8 mouse cellular contexts compared by ENCODE assay signal in genomic region chr2:180227262-180228059, GRCm38 (mm10). TPM values are rescaled to one million over a fixed set of nuclear protein-coding genes. Genes with fewer than 3 reads are reported as not detected.
DNase-seq lines count a peak whose midpoint lies in the region; ATAC-seq and TF ChIP-seq lines count a peak whose summit lies in the region.

No protein-coding gene starts in this region.

- peaks cover 10% of the 10 kb centered on the region for H3K4me1 ChIP-seq in heart, adult 2 months (ENCODE audit: control insufficient read depth, insufficient read depth, low read length)
- peaks cover 23% of the 10 kb centered on the region for H3K4me1 ChIP-seq in kidney, adult 2 months (ENCODE audit: control insufficient read depth, insufficient read depth, low read length)
- peaks cover 44% of the 10 kb centered on the region; the same call in 1 of the 2 replicates for H3K4me1 ChIP-seq in lung, postnatal 0 days (ENCODE audit: insufficient read depth, low read depth, low read length)

- WGBS in heart, adult 2 months: 3% methylated on average over 21 of the region's 21 CpGs
- 4% methylated on average over 21 of the region's 21 CpGs for WGBS in kidney, adult 2 months
- WGBS in lung, postnatal 0 days: 5% methylated on average over 21 of the region's 21 CpGs

- H3K4me3 ChIP-seq in heart, adult 2 months: peak overlapping the region; percentile 24
- H3K4me3 ChIP-seq in kidney, adult 2 months (ENCODE audit: insufficient read depth, low read depth, low read length): peak overlapping the region; percentile 45
- H3K4me3 ChIP-seq in lung, postnatal 0 days (ENCODE audit: low read depth, low read length): peak overlapping the region; percentile 10; the same call in 1 of the 2 replicates

- peak; percentile 33 for ATAC-seq in lung, postnatal 0 days

- H3K79me2 ChIP-seq in heart, adult 2 months (replicated peaks; ENCODE audit: control insufficient read depth, insufficient read depth, low read length): no peaks in the 10 kb centered on the region; the same call in none of the 2 replicates

- peak overlapping the region; percentile 47 for H3K9ac ChIP-seq in heart, adult 2 months (ENCODE audit: low read depth, low read length)
- peak overlapping the region; percentile 32 for H3K9ac ChIP-seq in lung, postnatal 0 days (replicated peaks; ENCODE audit: low read depth)

- peak overlapping the region; percentile 84 for H3K27ac ChIP-seq in heart, adult 2 months
- peak overlapping the region; percentile 75 for H3K27ac ChIP-seq in kidney, adult 2 months (ENCODE audit: insufficient read depth, low read depth, low read length)
- peak overlapping the region; percentile 89 for H3K27ac ChIP-seq in lung, postnatal 0 days (ENCODE audit: low read length)

- peak; percentile 54; the same call in 1 of the 2 replicates for TF ChIP-seq EP300 in heart, adult 2 months (IDR thresholded peaks at IDR 0.05; ENCODE audit: insufficient read depth, low read depth, low read length)
- no peak; the same call in 1 of the 2 replicates for TF ChIP-seq EP300 in lung, postnatal 0 days (IDR thresholded peaks at IDR 0.05)

- no peaks in the 10 kb centered on the region for H3K27me3 ChIP-seq in heart, adult 2 months (ENCODE audit: control insufficient read depth, insufficient read depth, low read length)
- no peaks in the 10 kb centered on the region for H3K27me3 ChIP-seq in kidney, adult 2 months (replicated peaks; ENCODE audit: control insufficient read depth, insufficient read depth, low read length)
- H3K27me3 ChIP-seq in lung, postnatal 0 days (replicated peaks; ENCODE audit: insufficient read depth, low read length): no peaks in the 10 kb centered on the region

- H3K9me3 ChIP-seq in lung, postnatal 0 days (ENCODE audit: low read length): no peaks in the 10 kb centered on the region

- H3K4me2 ChIP-seq in lung, postnatal 0 days (replicated peaks; ENCODE audit: low read depth, low read length): peak overlapping the region; percentile 47

- intact Hi-C loops in heart, adult 2 months (cut with DNase I): loop anchor here (2.0 kb wide), 2 partner anchors 19 to 23 kb away; no protein-coding TSS in a partner anchor

- peak; percentile 58 for DNase-seq in urinary bladder, postnatal 14 days (ENCODE audit: low spot score)
- DNase-seq in urinary bladder, adult 18-20 months (ENCODE audit: low spot score in 2 of 2): no peak
- peak; percentile 88 for DNase-seq in embryo, embryonic 10.5 days (ENCODE audit: low spot score)
- DNase-seq in heart, adult 2 months: peak; percentile 70 to 78
- DNase-seq in kidney, adult 2 months: peak; percentile 87
- DNase-seq in lung, postnatal 0 days (ENCODE audit: low spot score): peak; percentile 86
- peak; percentile 60 for DNase-seq in retina, postnatal 7 days (ENCODE audit: low read depth, low spot score)
- no peak for DNase-seq in ovary, adult 18-20 months (ENCODE audit: low spot score)

- TF ChIP-seq POLR2A in heart, adult 2 months (IDR thresholded peaks at IDR 0.05; ENCODE audit: insufficient read depth, low read depth, low read length): no peak
- TF ChIP-seq POLR2A in kidney, adult 2 months (IDR thresholded peaks at IDR 0.05; ENCODE audit: low read depth, low read length): no peak

- peak; percentile 88 for TF ChIP-seq CTCF in heart, adult 2 months (IDR thresholded peaks at IDR 0.05)
- peak; percentile 75 for TF ChIP-seq CTCF in kidney, adult 2 months (conservative IDR thresholded peaks at IDR 0.05; ENCODE audit: insufficient read depth, insufficient read length, low read depth, low read length)
- peak; percentile 92 for TF ChIP-seq CTCF in lung, postnatal 0 days (IDR thresholded peaks at IDR 0.05)

- no peaks in the 10 kb centered on the region for H3K36me3 ChIP-seq in heart, adult 2 months (ENCODE audit: control insufficient read depth, insufficient read depth, low read length)
- H3K36me3 ChIP-seq in kidney, adult 2 months (ENCODE audit: control insufficient read depth, insufficient read depth, low read length): no peaks in the 10 kb centered on the region
- H3K36me3 ChIP-seq in lung, postnatal 0 days (ENCODE audit: insufficient read depth, low read length): no peaks in the 10 kb centered on the region

RNA-seq across cellular contexts. Expression of gene Lama5, which starts 1.8 kb away (rescaled TPM):
- total RNA-seq in heart, adult 2 months (2021): 100 to 1,000 TPM in 1 of 2 experiments, 10 to 100 TPM in 1; 66.3 to 104 TPM
- 83.6 and 109 TPM in 2 replicates for polyA plus RNA-seq in heart, adult 2 months (2012; rRNA removed)
- 83.3 and 97.8 TPM in 2 replicates for polyA plus RNA-seq in kidney, adult 2 months (2012; rRNA removed)
- polyA plus RNA-seq in lung, postnatal 0 days (2015; fragmentation: Nextera tagmentation; extraction: Ambion mirVana): 83.7 and 85.3 TPM in 2 replicates

RNA-seq across cellular contexts. Expression of gene Rps21, which starts 29.7 kb away (rescaled TPM):
- total RNA-seq in heart, adult 2 months (2021): 100 to 1,000 TPM; 506 to 570 TPM
- polyA plus RNA-seq in heart, adult 2 months (2012; rRNA removed): 991 and 1,183 TPM in 2 replicates
- polyA plus RNA-seq in kidney, adult 2 months (2012; rRNA removed): 2,294 and 2,331 TPM in 2 replicates
- polyA plus RNA-seq in lung, postnatal 0 days (2015; fragmentation: Nextera tagmentation; extraction: Ambion mirVana): 418 and 453 TPM in 2 replicates

RNA-seq across cellular contexts. Expression of gene Cables2, which starts 45.8 kb away (rescaled TPM):
- total RNA-seq in heart, adult 2 months (2021): 10 to 100 TPM; 11.2 to 14.3 TPM
- polyA plus RNA-seq in heart, adult 2 months (2012; rRNA removed): 17.6 and 26.7 TPM in 2 replicates
- 18.2 TPM in 2 replicates for polyA plus RNA-seq in kidney, adult 2 months (2012; rRNA removed)
- polyA plus RNA-seq in lung, postnatal 0 days (2015; fragmentation: Nextera tagmentation; extraction: Ambion mirVana): 15.5 and 16.1 TPM in 2 replicates

RNA-seq across cellular contexts. Expression of gene Adrm1, which starts 56.2 kb away (rescaled TPM):
- 10 to 100 TPM; 79.2 to 89.0 TPM for total RNA-seq in heart, adult 2 months (2021)
- 56.6 and 76.0 TPM in 2 replicates for polyA plus RNA-seq in heart, adult 2 months (2012; rRNA removed)
- 80.0 and 95.3 TPM in 2 replicates for polyA plus RNA-seq in kidney, adult 2 months (2012; rRNA removed)
- 119 and 136 TPM in 2 replicates for polyA plus RNA-seq in lung, postnatal 0 days (2015; fragmentation: Nextera tagmentation; extraction: Ambion mirVana)

Comparison
In these comparisons a context has a peak if more than half of its experiments do, and no peak if none do; other contexts are left out.
1. DNase-seq: peak in urinary bladder, postnatal 14 days (single experiment), embryo, embryonic 10.5 days (single experiment), heart, adult 2 months (2 of 2), kidney, adult 2 months (single experiment), lung, postnatal 0 days (single experiment) and retina, postnatal 7 days (single experiment); none in urinary bladder, adult 18-20 months (0 of 2) and ovary, adult 18-20 months (single experiment).
2. Peak in every context shown above with its lines, with median percentiles within 50 percentile points of each other: H3K27ac ChIP-seq, H3K4me3 ChIP-seq and CTCF ChIP-seq.